Mouse (Mus musculus) embryonic facial prominence, embryonic 11.5 days (tissue): Measurements from ENCODE around the gene Actb. TPM values are rescaled to one million over a fixed set of nuclear protein-coding genes. Genes with fewer than 3 reads are reported as not detected.
A peak's percentile ranks its signal among the peaks of the same experiment; 100 is the strongest.

ENCODE experiments used
- ATAC-seq: fragments of 200-750 bp; cut with Nextera tagmentation; replicated peaks from 2 replicates; pipeline ENCODE4 v1.8.0; 2017; ENCODE audit warnings: low read depth; ENCODE audit not compliant: insufficient number of reproducible peaks, low FRiP score, low TSS enrichment
- DNase-seq: peaks from one replicate; pipeline ENCODE4 v3.0.0-alpha.2; 2015; ENCODE audit warnings: low spot score
- H3K27ac ChIP-seq: fragments of 300-500 bp; sonication (generic); replicated peaks from 2 replicates; pipeline ENCODE4 v1.5.1; 2014; ENCODE audit warnings: mild to moderate bottlenecking, low read depth, low read length, control low read depth
- H3K27me3 ChIP-seq: fragments of 300-500 bp; sonication (generic); 2 replicates; pipeline ENCODE4 v1.6.1; 2014; ENCODE audit warnings: mild to moderate bottlenecking, low read length, moderate library complexity, mixed read lengths; ENCODE audit not compliant: control insufficient read depth, insufficient read depth
- H3K36me3 ChIP-seq: fragments of 300-500 bp; sonication (generic); replicated peaks from 2 replicates; pipeline ENCODE4 v1.6.1; 2014; ENCODE audit warnings: low read depth, mild to moderate bottlenecking, low read length, moderate library complexity, mixed read lengths; ENCODE audit not compliant: control insufficient read depth, insufficient read depth
- H3K4me1 ChIP-seq: fragments of 300-500 bp; sonication (generic); 2 replicates; pipeline ENCODE4 v1.6.1; 2014; ENCODE audit warnings: low read length, mixed read lengths; ENCODE audit not compliant: control insufficient read depth, insufficient read depth
- H3K4me2 ChIP-seq: fragments of 300-500 bp; sonication (generic); 2 replicates; pipeline ENCODE4 v1.6.1; 2014; ENCODE audit warnings: low read depth, mild to moderate bottlenecking, control low read depth, low read length, moderate library complexity
- H3K4me3 ChIP-seq: fragments of 300-500 bp; sonication (generic); 2 replicates; pipeline ENCODE4 v1.5.1; 2014; ENCODE audit warnings: low read depth, low read length, control low read depth
- H3K9ac ChIP-seq: fragments of 300-500 bp; sonication (generic); replicated peaks from 2 replicates; pipeline ENCODE4 v1.6.1; 2014; ENCODE audit warnings: mild to moderate bottlenecking, control low read depth, low read length
- H3K9me3 ChIP-seq: fragments of 300-500 bp; sonication (generic); replicated peaks from 2 replicates; pipeline ENCODE4 v1.6.1; 2016; ENCODE audit warnings: mild to moderate bottlenecking, low read length, inconsistent platforms, mixed read lengths; ENCODE audit not compliant: control insufficient read depth
- WGBS: fragments of 180-500 bp; shearing (Covaris S2); extraction: QIAGEN DNeasy Blood & Tissue Kit; methylation state at CpG from one replicate; pipeline ENCODE4 v1.1.7; 2014; 5-methylcytosine and 5-hydroxymethylcytosine counted together
- polyA plus RNA-seq: library from polyadenylated mRNA; unstranded; fragments of >200 nt; fragmentation: Nextera tagmentation; extraction: Ambion mirVana; gene quantifications from 2 replicates; pipeline ENCODE4 v1.2.1, GENCODE M21; 2014

Gene Actb
- polyA plus RNA-seq, 1 experiment from 2014 or later = 16,949 TPM

DNA sequence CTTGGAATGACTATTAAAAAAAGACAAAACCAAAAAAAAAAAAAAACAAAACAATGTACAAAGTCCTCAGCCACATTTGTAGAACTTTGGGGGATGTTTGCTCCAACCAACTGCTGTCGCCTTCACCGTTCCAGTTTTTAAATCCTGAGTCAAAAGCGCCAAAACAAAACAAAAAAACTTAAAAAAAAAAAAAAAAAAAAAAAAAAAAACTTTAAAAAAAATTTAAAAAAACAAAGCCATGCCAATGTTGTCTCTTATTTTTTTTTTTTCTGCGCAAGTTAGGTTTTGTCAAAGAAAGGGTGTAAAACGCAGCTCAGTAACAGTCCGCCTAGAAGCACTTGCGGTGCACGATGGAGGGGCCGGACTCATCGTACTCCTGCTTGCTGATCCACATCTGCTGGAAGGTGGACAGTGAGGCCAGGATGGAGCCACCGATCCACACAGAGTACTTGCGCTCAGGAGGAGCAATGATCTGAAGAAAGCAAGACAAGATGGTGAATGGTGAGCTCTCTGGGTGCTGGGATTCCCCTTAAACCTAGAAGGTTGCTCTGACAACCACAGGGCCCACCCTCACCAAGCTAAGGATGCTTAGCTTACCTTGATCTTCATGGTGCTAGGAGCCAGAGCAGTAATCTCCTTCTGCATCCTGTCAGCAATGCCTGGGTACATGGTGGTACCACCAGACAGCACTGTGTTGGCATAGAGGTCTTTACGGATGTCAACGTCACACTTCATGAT lies 2.9 kb downstream of the Actb start:
- Histone ChIP-seq H3K9me3 (no peaks in the 10 kb centered on the region), H3K4me3 (0 out of 2 replicates have a peak overlapping the region, but pooled peaks have one; percentile 100), H3K4me1 (no peaks in the 10 kb centered on the region; the same call in 1 of the 2 replicates), H3K27me3 (no peaks in the 10 kb centered on the region), H3K36me3 (peaks cover 14% of the 10 kb centered on the region), H3K4me2 (0 out of 2 replicates have a peak overlapping the region, but pooled peaks have one; percentile 3), H3K9ac (no peak overlapping the region; the same call in 1 of the 2 replicates), H3K27ac (no peak overlapping the region)
- DNase-seq (no peak), ATAC-seq (no peak)
- WGBS = 87% methylated on average over 14 of the region's 14 CpGs

- no peak overlapping the region for H3K9ac ChIP-seq
- ATAC-seq = no peak
- no peak overlapping the region for H3K4me2 ChIP-seq
- H3K27ac ChIP-seq = no peak overlapping the region
- no peaks in the 10 kb centered on the region for H3K9me3 ChIP-seq
- no peaks in the 10 kb centered on the region for H3K4me1 ChIP-seq
- no peaks in the 10 kb centered on the region for H3K27me3 ChIP-seq
- peaks cover 14% of the 10 kb centered on the region for H3K36me3 ChIP-seq
- H3K4me3 ChIP-seq = no peak overlapping the region
- WGBS = 56% methylated on average over 5 of the region's 5 CpGs
- no peak for DNase-seq
Observed at GRCm38 (mm10) chr5:142902506-142903314, 3.8 kb downstream of the Actb start.

GRCm38 (mm10) chr5:142901846-142902505 lies 4.6 kb downstream of the Actb start:
- H3K36me3 ChIP-seq = peaks cover 14% of the 10 kb centered on the region
- no peak overlapping the region for H3K4me3 ChIP-seq
- no peaks in the 10 kb centered on the region for H3K9me3 ChIP-seq
- no peak overlapping the region for H3K9ac ChIP-seq
- H3K27me3 ChIP-seq = no peaks in the 10 kb centered on the region
- ATAC-seq = no peak
- H3K4me1 ChIP-seq = no peaks in the 10 kb centered on the region
- no peak overlapping the region for H3K27ac ChIP-seq
- no peak overlapping the region for H3K4me2 ChIP-seq
- 64% methylated on average over 4 of the region's 4 CpGs for WGBS
- DNase-seq = peak; percentile 52

DNA sequence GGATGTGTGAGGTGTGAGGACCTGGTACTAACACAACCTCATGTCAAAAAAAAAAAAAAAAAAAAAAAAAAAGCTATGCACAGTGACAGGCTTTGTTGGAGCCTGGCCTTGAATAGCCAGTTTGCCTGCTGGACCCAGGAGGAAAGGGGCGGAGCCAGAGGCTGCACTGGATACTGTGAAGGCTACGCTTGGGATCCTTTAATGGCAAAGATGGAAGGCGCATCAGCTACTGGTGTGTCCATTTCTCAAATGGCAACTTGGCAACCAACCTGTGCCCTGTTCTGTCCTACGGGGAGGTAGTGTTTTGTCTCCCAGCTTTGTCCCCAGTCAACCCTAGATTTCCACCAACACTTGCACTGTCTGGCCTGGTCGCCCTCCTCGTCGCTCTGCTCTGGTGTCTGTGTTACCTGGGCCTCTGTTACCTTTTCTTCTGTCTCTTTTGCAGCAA lies 5.2 kb downstream of the Actb start:
- ATAC-seq (no peak), DNase-seq (peak; percentile 60)
- Histone ChIP-seq H3K4me1 (no peaks in the 10 kb centered on the region), H3K9ac (no peak overlapping the region), H3K4me3 (no peak overlapping the region), H3K4me2 (no peak overlapping the region), H3K36me3 (peaks cover 14% of the 10 kb centered on the region), H3K9me3 (no peaks in the 10 kb centered on the region), H3K27ac (no peak overlapping the region), H3K27me3 (no peaks in the 10 kb centered on the region)
- 85% methylated on average over 7 of the region's 7 CpGs for WGBS

GRCm38 (mm10) chr5:142900651-142901050 lies 5.9 kb downstream of the Actb start:
- WGBS = 85% methylated on average over 7 of the region's 7 CpGs
- DNase-seq (no peak), ATAC-seq (no peak)
- no peaks in the 10 kb centered on the region for H3K4me1 ChIP-seq
- H3K4me2 ChIP-seq = no peak overlapping the region
- no peaks in the 10 kb centered on the region for H3K9me3 ChIP-seq
- H3K9ac ChIP-seq = no peak overlapping the region
- no peak overlapping the region for H3K4me3 ChIP-seq
- no peaks in the 10 kb centered on the region for H3K27me3 ChIP-seq
- no peak overlapping the region for H3K27ac ChIP-seq
- peaks cover 14% of the 10 kb centered on the region for H3K36me3 ChIP-seq

- 79% methylated on average over 5 of the region's 5 CpGs for WGBS
- DNase-seq (no peak), ATAC-seq (no peak)
- H3K4me3 ChIP-seq = no peak overlapping the region
- no peak overlapping the region for H3K9ac ChIP-seq
- H3K27ac ChIP-seq = no peak overlapping the region
- no peak overlapping the region for H3K4me2 ChIP-seq
- peaks cover 14% of the 10 kb centered on the region for H3K36me3 ChIP-seq
- H3K9me3 ChIP-seq = no peaks in the 10 kb centered on the region
- H3K27me3 ChIP-seq = no peaks in the 10 kb centered on the region
- H3K4me1 ChIP-seq = no peaks in the 10 kb centered on the region
Observed at GRCm38 (mm10) chr5:142899932-142900533, 6.5 kb downstream of the Actb start.

- H3K9me3 ChIP-seq = no peaks in the 10 kb centered on the region
- no peaks in the 10 kb centered on the region for H3K27me3 ChIP-seq
- ATAC-seq (no peak), DNase-seq (no peak)
- H3K36me3 ChIP-seq = peaks cover 6% of the 10 kb centered on the region; the same call in 1 of the 2 replicates
- WGBS = 86% methylated on average over 9 of the region's 9 CpGs
- no peak overlapping the region for H3K4me2 ChIP-seq
- H3K27ac ChIP-seq = no peak overlapping the region
- H3K4me1 ChIP-seq = no peaks in the 10 kb centered on the region
- H3K9ac ChIP-seq = no peak overlapping the region
- H3K4me3 ChIP-seq = no peak overlapping the region
Observed at GRCm38 (mm10) chr5:142899057-142899601, 7.4 kb downstream of the Actb start.
